In the genomic region with DNA sequence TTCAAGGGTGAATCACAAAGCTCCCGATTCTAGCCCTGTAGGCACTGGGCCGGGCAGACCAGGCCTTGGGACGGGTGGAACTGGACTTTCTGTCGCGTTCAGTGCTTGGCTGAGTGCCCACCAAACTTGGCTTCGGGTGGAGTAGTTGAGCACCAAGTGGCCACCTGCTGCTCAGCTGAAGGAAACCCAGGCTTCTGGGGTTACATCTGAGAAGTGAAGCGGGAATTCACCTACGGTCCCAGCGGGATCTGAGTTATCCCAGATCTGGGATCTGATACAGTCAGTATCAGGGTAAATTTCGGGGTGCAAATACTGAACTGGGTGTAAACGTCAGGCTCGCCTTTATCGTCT, we compare ENCODE assay signal across 8 mouse cellular contexts. TPM values are rescaled to one million over a fixed set of nuclear protein-coding genes. Genes with fewer than 3 reads are reported as not detected.
DNase-seq lines count a peak whose midpoint lies in the region; ATAC-seq and TF ChIP-seq lines count a peak whose summit lies in the region.

No protein-coding gene starts in this region.

- no peak for TF ChIP-seq POLR2A in spleen, adult 2 months (IDR thresholded peaks at IDR 0.05; ENCODE audit: low read depth, low read length)

- peak overlapping the region; percentile 72 for H3K9ac ChIP-seq in hindbrain, embryonic 14.5 days

- H3K79me2 ChIP-seq in macrophage (ENCODE audit: inconsistent target) = no peaks in the 10 kb centered on the region; the same call in 1 of the 2 replicates

- ATAC-seq in hindbrain, embryonic 14.5 days (ENCODE audit: low FRiP score) = peak; percentile 29; the same call in 1 of the 2 replicates

- intact Hi-C loops in left cerebral cortex, postnatal 10 days (cut with DNase I) = no loop called here

- peak overlapping the region; percentile 67 for H3K4me3 ChIP-seq in hindbrain, embryonic 14.5 days (replicated peaks; ENCODE audit: low read length)
- peak overlapping the region; percentile 49 for H3K4me3 ChIP-seq in macrophage (ENCODE audit: inconsistent target)
- peak overlapping the region; percentile 92 for H3K4me3 ChIP-seq in spleen, adult 2 months (ENCODE audit: extremely low read depth, insufficient read depth, insufficient read length)

- peak overlapping the region; percentile 55 for H3K27ac ChIP-seq in hindbrain, embryonic 14.5 days
- H3K27ac ChIP-seq in macrophage = peak overlapping the region; percentile 34
- peak overlapping the region; percentile 84 for H3K27ac ChIP-seq in spleen, adult 2 months (ENCODE audit: insufficient read depth, low read length)

- H3K9me3 ChIP-seq in hindbrain, embryonic 14.5 days (ENCODE audit: control insufficient read depth, low read length) = no peaks in the 10 kb centered on the region

- H3K36me3 ChIP-seq in hindbrain, embryonic 14.5 days (replicated peaks; ENCODE audit: control insufficient read depth, insufficient read depth) = peaks cover 36% of the 10 kb centered on the region
- H3K36me3 ChIP-seq in macrophage (ENCODE audit: inconsistent target) = peaks cover 53% of the 10 kb centered on the region
- peaks cover 44% of the 10 kb centered on the region for H3K36me3 ChIP-seq in spleen, adult 2 months (ENCODE audit: control insufficient read depth, insufficient read depth, low read length)

- H3K27me3 ChIP-seq in hindbrain, embryonic 14.5 days (ENCODE audit: control insufficient read depth, insufficient read depth, low read length) = peaks cover 9% of the 10 kb centered on the region; the same call in 1 of the 2 replicates
- no peaks in the 10 kb centered on the region for H3K27me3 ChIP-seq in spleen, adult 2 months (ENCODE audit: control insufficient read depth, insufficient read depth, low read length)

- H3K4me2 ChIP-seq in hindbrain, embryonic 14.5 days (replicated peaks) = peak overlapping the region; percentile 95

- peak; percentile 73 for DNase-seq in NIH3T3 (ENCODE audit: low read depth)
- peak; percentile 74 to 75 for DNase-seq in cerebellum, adult 18-20 months
- DNase-seq in frontal cortex, postnatal 25 days (ENCODE audit: low spot score in 2 of 2) = peak; percentile 35 to 43
- DNase-seq in hindbrain, embryonic 14.5 days (ENCODE audit: low spot score) = peak; percentile 63
- DNase-seq in left cerebral cortex, postnatal 10 days (ENCODE audit: extremely low spot score in 1 of 2, low spot score in 2 of 2) = peak; percentile 61 to 89
- peak in 1 of 2 experiments; percentile 40 for DNase-seq in spleen, adult 2 months (ENCODE audit: low read depth in 1 of 2, low spot score in 2 of 2)
- DNase-seq in yolk sac, embryonic 10.5 days (ENCODE audit: low spot score) = no peak

- no peak for TF ChIP-seq CTCF in spleen, adult 2 months (IDR thresholded peaks at IDR 0.05; ENCODE audit: extremely low read depth, insufficient read depth, insufficient read length, insufficient replicate concordance)

- 3% methylated on average over 13 of the region's 13 CpGs for WGBS in hindbrain, embryonic 14.5 days
- WGBS in macrophage (ENCODE audit: missing documents) = 3% methylated on average over 13 of the region's 13 CpGs
- 1% methylated on average over 13 of the region's 13 CpGs for WGBS in spleen, adult 2 months

- 0 out of 2 replicates have a peak, but pooled peaks cover 5% of the 10 kb centered on the region for H3K4me1 ChIP-seq in hindbrain, embryonic 14.5 days (replicated peaks; ENCODE audit: control insufficient read depth, insufficient read depth, low read length)
- H3K4me1 ChIP-seq in spleen, adult 2 months (ENCODE audit: control insufficient read depth, insufficient read depth, insufficient read length) = peaks cover 16% of the 10 kb centered on the region; the same call in 1 of the 2 replicates

RNA-seq across cellular contexts. Expression of a gene that starts 0.7 kb away (rescaled TPM):
- polyA plus RNA-seq in hindbrain, embryonic 14.5 days (2014; fragmentation: Nextera tagmentation; extraction: Ambion mirVana) = 11.3 and 13.5 TPM in 2 replicates
- 10 to 100 TPM; 14.4 to 14.6 TPM for total RNA-seq in left cerebral cortex, postnatal 10 days (2021)
- total RNA-seq in macrophage (2018; cell fraction: chromatin; rRNA removed) = 10 to 100 TPM; 17.5 to 86.6 (median 58.6) TPM
- total RNA-seq in macrophage (2018; cell fraction: cytosol; rRNA removed) = 10 to 100 TPM; 38.8 to 58.2 (median 50.4) TPM
- 100 to 1,000 TPM in 1 of 26 experiments, 10 to 100 TPM in 25; 30.6 to 102 (median 72.1) TPM for total RNA-seq in macrophage (2018; cell fraction: nucleus; rRNA removed)
- polyA plus RNA-seq in macrophage (2018) = 24.9 to 57.5 TPM (median 29.7 TPM) in 3 replicates
- 175 and 210 TPM in 2 replicates for polyA plus RNA-seq in spleen, adult 2 months (2012; rRNA removed)

RNA-seq across cellular contexts. Expression of a gene that starts 8.2 kb away (rescaled TPM):
- 34.1 and 39.4 TPM in 2 replicates for polyA plus RNA-seq in hindbrain, embryonic 14.5 days (2014; fragmentation: Nextera tagmentation; extraction: Ambion mirVana)
- 10 to 100 TPM; 51.4 to 65.1 TPM for total RNA-seq in left cerebral cortex, postnatal 10 days (2021)
- 100 to 1,000 TPM in 17 of 26 experiments, 10 to 100 TPM in 9; 46.6 to 225 (median 115) TPM for total RNA-seq in macrophage (2018; cell fraction: chromatin; rRNA removed)
- 10 to 100 TPM; 12.4 to 32.6 (median 22.4) TPM for total RNA-seq in macrophage (2018; cell fraction: cytosol; rRNA removed)
- total RNA-seq in macrophage (2018; cell fraction: nucleus; rRNA removed) = 100 to 1,000 TPM in 5 of 26 experiments, 10 to 100 TPM in 21; 28.6 to 160 (median 60.7) TPM
- polyA plus RNA-seq in macrophage (2018) = 15.8 to 69.3 TPM (median 37.7 TPM) in 3 replicates
- polyA plus RNA-seq in spleen, adult 2 months (2012; rRNA removed) = 39.4 and 40.9 TPM in 2 replicates

RNA-seq across cellular contexts. Expression of a gene that starts 8.3 kb away (rescaled TPM):
- polyA plus RNA-seq in hindbrain, embryonic 14.5 days (2014; fragmentation: Nextera tagmentation; extraction: Ambion mirVana) = 72.5 and 74.1 TPM in 2 replicates
- total RNA-seq in left cerebral cortex, postnatal 10 days (2021) = 10 to 100 TPM; 52.7 to 58.7 TPM
- 10 to 100 TPM in 12 of 26 experiments, 1 to 10 TPM in 14; 2.4 to 16.2 (median 8.0) TPM for total RNA-seq in macrophage (2018; cell fraction: chromatin; rRNA removed)
- total RNA-seq in macrophage (2018; cell fraction: cytosol; rRNA removed) = 10 to 100 TPM; 21.8 to 37.3 (median 29.2) TPM
- total RNA-seq in macrophage (2018; cell fraction: nucleus; rRNA removed) = 10 to 100 TPM in 18 of 26 experiments, 1 to 10 TPM in 8; 7.1 to 24.1 (median 11.5) TPM
- 21.1 to 35.5 TPM (median 25.6 TPM) in 3 replicates for polyA plus RNA-seq in macrophage (2018)
- polyA plus RNA-seq in spleen, adult 2 months (2012; rRNA removed) = 10.6 and 13.6 TPM in 2 replicates

RNA-seq across cellular contexts. Expression of a gene that starts 16.1 kb away (rescaled TPM):
- polyA plus RNA-seq in hindbrain, embryonic 14.5 days (2014; fragmentation: Nextera tagmentation; extraction: Ambion mirVana) = 37.8 and 42.3 TPM in 2 replicates
- 10 to 100 TPM; 55.0 to 59.7 TPM for total RNA-seq in left cerebral cortex, postnatal 10 days (2021)
- total RNA-seq in macrophage (2018; cell fraction: chromatin; rRNA removed) = 10 to 100 TPM; 11.5 to 92.4 (median 48.7) TPM
- total RNA-seq in macrophage (2018; cell fraction: cytosol; rRNA removed) = 10 to 100 TPM in 25 of 26 experiments, 1 to 10 TPM in 1; 8.4 to 30.4 (median 22.0) TPM
- total RNA-seq in macrophage (2018; cell fraction: nucleus; rRNA removed) = 10 to 100 TPM; 15.6 to 83.5 (median 39.5) TPM
- polyA plus RNA-seq in macrophage (2018) = 14.9 to 26.4 TPM (median 17.0 TPM) in 3 replicates
- polyA plus RNA-seq in spleen, adult 2 months (2012; rRNA removed) = 64.0 and 82.0 TPM in 2 replicates

RNA-seq across cellular contexts. Expression of a gene that starts 47.8 kb away (rescaled TPM):
- polyA plus RNA-seq in hindbrain, embryonic 14.5 days (2014; fragmentation: Nextera tagmentation; extraction: Ambion mirVana) = 95.2 and 99.8 TPM in 2 replicates
- 10 to 100 TPM; 43.9 to 51.2 TPM for total RNA-seq in left cerebral cortex, postnatal 10 days (2021)
- 10 to 100 TPM in 25 of 26 experiments, 1 to 10 TPM in 1; 10.0 to 98.2 (median 49.3) TPM for total RNA-seq in macrophage (2018; cell fraction: chromatin; rRNA removed)
- total RNA-seq in macrophage (2018; cell fraction: cytosol; rRNA removed) = 10 to 100 TPM in 25 of 26 experiments, 1 to 10 TPM in 1; 8.5 to 19.6 (median 14.7) TPM
- 100 to 1,000 TPM in 1 of 26 experiments, 10 to 100 TPM in 24, 1 to 10 TPM in 1; 8.9 to 116 (median 27.8) TPM for total RNA-seq in macrophage (2018; cell fraction: nucleus; rRNA removed)
- 11.4 to 41.8 TPM (median 14.7 TPM) in 3 replicates for polyA plus RNA-seq in macrophage (2018)
- 41.4 and 42.4 TPM in 2 replicates for polyA plus RNA-seq in spleen, adult 2 months (2012; rRNA removed)

Comparison
In these comparisons a context has a peak if more than half of its experiments do, and no peak if none do; other contexts are left out.
1. H3K27ac ChIP-seq: peak in every context shown above with its lines; median percentile 84 in spleen, adult 2 months; 55 in hindbrain, embryonic 14.5 days; 34 in macrophage.